Mouse (Mus musculus): Measurements from ENCODE around the gene Tchh. TPM values are rescaled to one million over a fixed set of nuclear protein-coding genes. Genes with fewer than 3 reads are reported as not detected.
A peak's percentile ranks its signal among the peaks of the same experiment; 100 is the strongest.
"Not testable (repeated sequence)": the region's sequence is repeated elsewhere in the genome, so short reads cannot be mapped to it uniquely, and the experiment has no call there.

Tchh gene
- total RNA-seq (2021): under 1 TPM; 0.24 TPM
- long read RNA-seq, experiment 1: 0 reads
- long read RNA-seq, experiment 2, partial matches to known transcripts: 0 of 1 reads
- long read RNA-seq, experiment 2, other reads (novel, unspliced or antisense): 1 of 1 reads

DNA sequence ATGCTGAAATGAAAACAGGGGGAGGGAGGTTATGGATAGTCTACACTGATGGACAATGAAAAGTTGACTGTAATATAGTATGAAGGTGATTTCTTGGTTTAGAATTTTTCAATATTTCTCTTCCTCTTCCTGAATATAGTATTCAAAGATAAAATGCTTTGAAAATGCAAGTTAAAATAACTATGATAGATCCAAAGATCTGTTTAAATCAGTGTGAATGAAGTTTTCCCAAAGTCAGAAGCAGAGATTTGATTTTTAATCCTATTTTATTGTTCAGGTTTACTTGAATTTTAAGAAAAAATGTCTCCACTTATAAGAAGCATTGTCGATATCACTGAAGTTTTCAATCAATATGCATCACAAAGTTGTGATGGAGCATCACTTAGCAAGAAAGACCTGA, at the start of gene Tchh:
Gene Tchh (plus strand): TSS at position 301 of the 400 bp plus-strand sequence.
- no peak for DNase-seq

DNA sequence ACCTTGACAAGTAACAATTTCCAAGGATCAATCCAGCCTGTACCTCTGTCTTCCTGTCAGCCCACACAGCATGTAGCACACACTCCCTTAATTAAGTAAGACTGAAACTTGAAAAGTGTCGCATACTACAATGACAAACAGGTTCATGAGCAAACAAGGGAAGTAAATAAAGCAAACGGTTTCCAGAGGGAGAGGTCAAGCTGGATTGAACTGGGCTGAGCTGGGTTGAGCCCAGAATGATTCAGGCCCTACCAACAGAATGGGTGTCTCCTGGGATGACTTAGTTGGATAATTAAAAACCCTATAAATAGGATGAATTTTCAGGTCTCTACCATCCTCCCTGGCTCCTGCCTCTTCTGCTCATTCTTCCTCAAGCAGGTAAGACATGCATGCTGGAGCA, 48.8 kb upstream of the Tchh start, which contains the start of gene Rptn:
Gene Rptn (plus strand): TSS at position 334 of the 400 bp plus-strand sequence.
- DNase-seq: no peak

GRCm38 (mm10) chr3:93403936-93404335, 38.2 kb upstream of the Tchh start:
- DNase-seq: no peak

- peak; percentile 35 for DNase-seq
Observed at GRCm38 (mm10) chr3:93406992-93407391, 35.1 kb upstream of the Tchh start.

GRCm38 (mm10) chr3:93411905-93412304, 30.2 kb upstream of the Tchh start:
- no peak for DNase-seq

GRCm38 (mm10) chr3:93431673-93432072, 10.5 kb upstream of the Tchh start:
- no peak for DNase-seq

GRCm38 (mm10) chr3:93443501-93444101, 1.5 kb downstream of the Tchh start:
- peak; percentile 9 for DNase-seq

DNA sequence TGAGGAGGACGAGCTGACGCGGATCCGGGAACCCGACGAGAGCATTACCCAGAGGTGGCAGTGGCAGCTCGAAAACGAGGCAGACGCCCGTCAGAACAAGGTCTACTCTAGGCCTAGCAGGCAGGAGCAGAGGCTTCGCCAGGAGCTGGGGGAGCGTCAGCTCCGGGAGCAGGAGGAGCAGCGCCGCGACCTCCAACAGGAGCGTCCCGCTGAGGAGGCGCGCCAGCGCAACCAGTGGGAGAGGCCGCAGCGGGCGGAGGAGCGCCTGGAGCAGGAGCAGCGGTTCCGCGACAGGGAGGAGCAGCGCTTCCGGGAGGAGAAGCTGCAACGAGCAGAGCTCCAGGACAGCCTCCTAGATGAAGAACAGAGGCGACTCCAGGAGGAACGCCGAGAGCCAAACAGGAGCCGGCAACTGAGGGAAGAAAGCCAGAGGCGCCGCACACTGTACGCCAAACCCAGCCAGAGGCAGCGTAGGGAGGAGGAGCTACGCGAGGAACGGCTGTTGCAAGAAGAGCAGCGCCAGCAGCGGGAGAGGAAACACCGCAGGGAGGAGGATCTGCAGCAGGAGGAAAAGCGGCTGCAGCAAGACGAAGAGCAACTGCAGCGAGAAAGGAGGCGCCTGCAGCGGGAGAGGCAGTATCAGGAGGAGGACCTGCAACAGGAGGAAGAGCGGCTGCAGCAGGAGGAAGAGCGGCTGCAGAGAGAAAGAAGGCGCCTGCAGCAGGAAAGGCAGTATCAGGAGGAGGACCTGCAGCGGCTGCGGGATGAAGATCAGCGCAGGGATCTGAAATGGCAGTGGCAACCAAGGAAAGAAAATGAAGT, 2.4 kb downstream of the Tchh start:
- DNase-seq: peak; percentile 76

DNA sequence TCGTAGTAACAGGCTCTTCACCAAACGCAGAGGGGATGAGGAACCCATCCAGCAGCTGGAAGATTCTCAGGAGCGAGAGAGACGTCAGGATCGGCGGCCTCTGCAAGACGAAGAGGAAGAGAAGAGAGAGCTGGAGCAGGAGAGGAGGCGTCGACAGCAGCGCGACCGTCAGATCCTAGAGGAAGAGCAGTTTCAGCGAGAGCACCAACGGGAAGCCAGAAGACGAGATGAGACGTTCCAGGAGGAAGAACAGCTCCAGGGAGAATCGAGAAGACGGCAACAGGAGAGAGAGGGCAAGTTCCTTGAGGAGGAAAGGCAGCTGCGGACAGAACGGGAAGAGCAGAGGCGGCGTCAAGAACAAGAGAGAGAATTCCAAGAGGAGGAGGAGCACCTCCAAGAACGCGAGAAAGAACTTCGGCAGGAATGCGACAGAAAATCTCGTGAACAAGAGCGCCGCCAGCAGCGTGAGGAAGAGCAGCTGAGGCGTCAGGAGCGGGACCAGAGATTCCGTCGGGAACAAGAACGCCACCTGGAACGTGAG, 3.1 kb downstream of the Tchh start:
- DNase-seq: peak; percentile 13

DNA sequence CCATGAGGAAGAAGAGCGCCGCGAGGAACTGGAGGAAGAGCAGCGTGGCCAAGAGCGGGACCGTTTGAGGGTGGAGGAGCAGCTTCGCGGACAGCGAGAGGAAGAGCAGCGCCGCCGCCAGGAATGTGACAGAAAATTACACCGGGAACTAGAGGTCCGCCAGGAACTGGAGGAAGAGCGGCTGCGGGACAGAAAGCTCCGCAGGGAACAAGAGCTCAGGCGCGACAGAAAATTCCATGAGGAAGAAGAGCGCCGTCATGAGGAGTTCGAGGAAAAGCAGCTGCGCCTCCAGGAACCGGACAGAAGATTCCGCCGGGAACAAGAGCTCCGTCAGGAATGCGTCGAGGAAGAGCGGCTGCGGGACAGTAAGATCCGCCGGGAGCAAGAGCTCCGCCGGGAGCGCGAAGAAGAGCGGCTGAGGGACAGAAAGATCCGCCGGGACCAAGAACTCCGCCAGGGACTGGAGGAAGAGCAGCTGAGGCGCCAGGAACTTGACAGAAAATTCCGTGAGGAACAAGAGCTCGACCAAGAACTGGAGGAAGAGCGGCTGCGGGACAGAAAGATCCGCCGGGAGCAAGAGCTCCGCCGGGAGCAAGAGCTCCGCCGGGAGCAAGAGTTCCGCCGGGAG, 4.1 kb downstream of the Tchh start:
- DNase-seq: peak; percentile 31

GRCm38 (mm10) chr3:93446756-93447137, 4.6 kb downstream of the Tchh start:
- DNase-seq: not testable (repeated sequence)

GRCm38 (mm10) chr3:93447138-93447841, 5.2 kb downstream of the Tchh start:
- DNase-seq: peak; percentile 59

- no peak for DNase-seq
Observed at GRCm38 (mm10) chr3:93466556-93466955, 24.4 kb downstream of the Tchh start.

DNA sequence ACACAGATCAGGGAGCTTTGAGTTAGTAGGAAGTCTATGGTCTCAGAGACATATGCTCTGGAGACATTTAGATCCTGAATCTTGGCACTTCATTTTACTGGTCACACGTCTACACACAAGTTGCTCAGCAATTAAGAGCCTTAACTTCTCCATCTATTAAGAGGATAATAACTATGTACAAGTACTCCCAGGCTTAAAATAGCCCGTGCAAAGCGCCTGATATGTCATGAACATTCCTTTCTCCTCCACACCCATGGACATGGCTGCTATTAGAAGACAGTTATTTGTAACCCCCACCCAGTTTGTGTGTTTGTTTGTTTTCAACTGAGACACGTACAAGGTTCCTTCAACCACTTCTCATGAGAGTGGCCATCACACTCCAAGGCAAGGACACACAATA, 25.0 kb downstream of the Tchh start:
- DNase-seq: no peak

DNA sequence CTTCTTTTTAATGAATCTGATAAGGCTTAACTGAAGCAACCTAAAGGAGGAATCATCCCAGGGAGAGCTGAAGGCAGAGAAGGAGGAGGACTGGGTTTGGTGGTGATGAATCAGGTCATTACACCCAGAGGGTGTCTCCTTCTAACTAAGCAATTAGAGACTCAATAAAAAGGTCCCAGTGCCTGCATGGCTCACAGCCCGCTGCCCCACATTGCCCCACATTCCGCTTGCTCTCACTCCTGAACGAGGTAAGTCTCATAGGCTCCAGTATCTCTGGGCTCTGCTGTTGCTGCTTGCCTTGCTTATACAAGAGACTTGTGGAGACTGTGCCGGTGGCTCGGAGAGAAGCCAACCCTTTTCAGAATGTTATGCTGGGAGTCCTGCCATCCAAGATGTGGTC, 26.4 kb downstream of the Tchh start, which contains the start of gene Tchhl1:
Gene Tchhl1 (plus strand): TSS at position 194 of the 400 bp plus-strand sequence.
- no peak for DNase-seq

GRCm38 (mm10) chr3:93469629-93470028, 27.5 kb downstream of the Tchh start:
- DNase-seq: peak; percentile 7

DNA sequence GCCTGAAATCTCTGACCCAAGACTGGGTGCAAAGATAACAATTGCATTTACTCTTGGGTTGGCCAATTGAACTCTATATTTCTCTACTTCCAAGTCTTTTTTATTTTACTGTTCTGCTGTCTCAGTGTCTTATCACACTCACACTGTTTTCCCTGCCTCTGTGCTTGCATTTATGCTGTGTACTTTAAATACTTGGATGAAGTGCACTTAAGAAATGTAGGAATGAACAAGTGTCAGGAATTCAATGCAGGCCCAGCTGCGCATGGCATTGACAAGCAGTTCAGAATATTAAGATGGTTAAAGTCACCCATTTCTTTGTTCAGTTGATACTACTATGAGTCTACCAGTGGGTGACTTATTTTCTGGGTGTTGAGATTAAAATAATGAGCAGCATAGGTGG, 37.9 kb downstream of the Tchh start:
- no peak for DNase-seq

- no peak for DNase-seq
Observed at GRCm38 (mm10) chr3:93481982-93482616, 40.0 kb downstream of the Tchh start.

- DNase-seq: no peak
Observed at GRCm38 (mm10) chr3:93485611-93486010, 43.5 kb downstream of the Tchh start.

DNA sequence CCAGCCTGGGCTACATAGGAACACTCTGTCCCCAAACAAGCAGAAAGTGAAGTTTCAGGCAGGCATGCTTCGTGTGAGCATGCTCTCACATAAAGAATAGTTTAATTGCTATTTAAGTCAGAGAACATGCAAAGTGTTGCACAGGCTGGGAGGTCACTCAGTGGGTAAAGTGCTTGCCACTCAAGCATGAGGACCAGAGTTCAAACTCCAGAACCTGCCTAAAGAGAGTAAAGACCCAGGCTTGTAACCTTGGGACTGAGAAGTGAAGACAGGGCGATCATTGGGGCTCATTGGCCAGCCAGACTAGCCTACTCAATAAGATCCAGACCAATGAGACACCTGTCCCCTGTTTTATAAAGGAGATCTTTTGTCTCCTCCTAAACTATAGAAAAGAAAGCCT, 46.4 kb downstream of the Tchh start:
- no peak for DNase-seq

DNA sequence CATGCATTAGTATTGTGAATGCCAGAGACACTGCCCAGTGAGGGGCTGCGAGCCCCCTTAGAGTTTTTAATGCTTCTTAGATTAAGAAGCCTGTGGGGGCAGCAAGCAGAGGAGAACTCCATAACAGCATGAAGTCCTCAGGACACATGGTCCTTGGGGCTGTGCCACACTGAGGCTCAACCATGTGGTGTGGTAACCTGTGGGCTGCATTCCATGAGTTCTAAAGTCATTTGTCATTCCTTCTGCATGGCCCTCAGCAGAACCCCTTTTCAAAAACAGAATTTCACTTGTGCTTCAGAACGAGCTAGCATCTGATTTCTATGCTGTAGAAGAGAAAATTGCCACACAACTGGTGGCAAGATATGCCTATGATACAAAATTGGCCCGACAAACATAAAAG, 50.0 kb downstream of the Tchh start:
- DNase-seq: no peak
